Mouse (Mus musculus) bone marrow, adult 2 months (tissue): ENCODE data around the gene Mtss1l. TPM values are rescaled to one million over a fixed set of nuclear protein-coding genes. Genes with fewer than 3 reads are reported as not detected.

Source experiments
- H3K27ac ChIP-seq: fragments of 200-500 bp; 2 replicates; pipeline ENCODE4 v1.5.1; 2012; ENCODE audit warnings: low read depth, mild to moderate bottlenecking, control low read depth, inconsistent platforms, low read length; ENCODE audit not compliant: control insufficient read depth, poor library complexity, insufficient read depth
- H3K4me1 ChIP-seq: fragments of 200-500 bp; 2 replicates; pipeline ENCODE4 v1.6.1; 2011; ENCODE audit warnings: low read length; ENCODE audit not compliant: control insufficient read depth, insufficient read depth
- H3K4me3 ChIP-seq: fragments of 200-500 bp; replicated peaks from 2 replicates; pipeline ENCODE3; 2011; ENCODE audit warnings: mild to moderate bottlenecking, low read depth, low read length, control low read depth; ENCODE audit not compliant: control insufficient read depth
- CTCF ChIP-seq: fragments of 200-500 bp; IDR thresholded peaks from 2 replicates; pipeline ENCODE4 v1.5.1; 2011; ENCODE audit warnings: low read length, control low read depth; ENCODE audit not compliant: control insufficient read depth, insufficient read depth
- POLR2A ChIP-seq: fragments of 200-500 bp; IDR thresholded peaks from 2 replicates; pipeline ENCODE4 v1.6.1; 2011; ENCODE audit warnings: low read depth, mild to moderate bottlenecking, control low read depth, low read length, borderline replicate concordance; ENCODE audit not compliant: control insufficient read depth
- whole genome bisulfite sequencing: fragments of 180-500 bp; shearing (Covaris S2); methylation state at CpG from one replicate; pipeline ENCODE4 v1.1.7; 2018; 5-methylcytosine and 5-hydroxymethylcytosine counted together
- polyA plus RNA-seq: library from polyadenylated mRNA; stranded (reverse); fragments of >200 nt; gene quantifications from 2 replicates; pipeline ENCODE4 v1.2.4, GENCODE M21; 2011; ENCODE audit warnings: low replicate concordance; ENCODE audit not compliant: missing spikeins, insufficient read depth, insufficient read length

The Mtss1l gene
- polyA plus RNA-seq: 5.8 and 7.6 TPM in 2 replicates

DNA sequence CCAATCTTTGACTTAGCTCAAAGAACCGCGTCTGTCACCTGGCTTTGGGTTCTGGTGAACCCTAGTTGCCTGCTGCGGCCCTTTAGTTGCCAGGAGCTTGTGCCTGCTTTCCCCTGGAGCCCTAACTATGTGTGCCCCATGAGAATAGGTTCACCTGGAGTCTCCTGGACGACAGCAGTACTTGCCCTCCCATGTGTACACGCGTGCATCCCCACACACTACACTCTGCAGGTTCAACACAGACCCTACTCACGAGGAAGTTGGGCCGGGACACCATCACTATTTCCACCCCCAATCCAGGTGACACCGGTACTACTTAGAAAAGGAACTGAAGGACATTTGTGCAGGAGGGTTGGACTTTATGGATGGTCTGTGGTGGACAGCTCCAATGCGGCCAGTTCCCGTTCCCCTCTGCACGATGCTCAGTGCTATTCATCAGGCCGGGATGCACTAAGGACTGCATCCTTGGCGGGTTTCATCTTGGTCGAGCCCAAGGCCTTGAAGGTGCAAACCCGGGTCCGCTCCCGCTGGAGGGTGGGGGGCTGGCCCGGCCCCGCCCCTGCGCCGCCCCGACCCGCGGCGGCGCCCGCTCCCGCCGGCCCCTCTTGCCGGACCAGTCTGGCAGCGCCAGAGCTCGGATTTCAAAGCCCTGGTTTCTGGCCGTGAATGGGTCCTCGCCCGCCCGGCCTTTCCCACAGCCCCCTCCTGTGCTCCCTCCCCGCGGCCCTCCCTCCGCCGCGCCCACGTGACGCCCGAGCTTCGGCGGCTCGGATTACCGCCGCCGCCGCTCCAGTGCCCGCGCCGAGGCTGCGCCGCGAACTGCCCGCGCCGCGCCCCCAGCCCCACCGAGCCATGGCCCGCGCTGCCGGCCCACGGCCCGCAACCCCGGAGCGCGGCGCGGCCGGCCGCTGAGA, at the start of gene Mtss1l:
Mtss1l (plus strand) TSS at position 792 of the 914 bp plus-strand sequence.
- 9% methylated on average over 75 of the region's 75 CpGs for WGBS
- no peaks in the 10 kb centered on the region for H3K4me1 ChIP-seq
- peak within 1 kb of the TSS; percentile 21; the same call in 1 of the 2 replicates for H3K27ac ChIP-seq

DNA sequence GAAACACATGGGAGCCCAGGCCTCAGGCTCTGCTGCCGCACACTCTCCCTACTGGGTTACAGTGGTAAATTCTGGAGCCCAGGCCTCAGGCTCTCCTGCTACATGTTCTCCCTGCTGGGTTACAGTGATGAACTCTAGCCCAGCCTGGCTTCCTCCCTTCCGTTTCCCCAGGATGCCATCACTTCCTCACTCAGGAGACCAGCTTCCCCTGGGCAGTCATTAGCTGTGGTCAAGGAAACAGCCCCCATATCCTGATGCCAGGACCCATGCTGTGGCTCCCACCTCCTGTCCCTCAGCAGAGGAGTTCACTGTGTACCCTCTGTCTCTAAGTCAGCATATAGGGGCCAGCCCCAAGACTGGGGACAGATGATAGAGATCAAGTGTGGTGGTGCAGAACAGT, 49.1 kb upstream of the Mtss1l start:
- Histone ChIP-seq H3K4me1 (no peaks in the 10 kb centered on the region), H3K4me3 (no peak overlapping the region), H3K27ac (no peak overlapping the region)
- WGBS: 62% methylated on average over 2 of the region's 2 CpGs
- no peak for TF ChIP-seq CTCF
- no peak for TF ChIP-seq POLR2A

More for the DNA sequence above, at the start of gene Mtss1l:
- H3K4me3 ChIP-seq: peak within 1 kb of the TSS; percentile 34
- TF ChIP-seq POLR2A: no peak
- no peak for TF ChIP-seq CTCF

- TF ChIP-seq POLR2A: no peak
- Histone ChIP-seq H3K4me3 (no peak overlapping the region), H3K4me1 (no peaks in the 10 kb centered on the region), H3K27ac (no peak overlapping the region)
- WGBS: 75% methylated on average over 2 of the region's 2 CpGs
Observed at GRCm38 (mm10) chr8:110673168-110673567, 48.1 kb upstream of the Mtss1l start.

- Histone ChIP-seq H3K4me1 (no peaks in the 10 kb centered on the region), H3K4me3 (no peak overlapping the region), H3K27ac (no peak overlapping the region)
- 81% methylated on average over 1 of the region's 1 CpGs for WGBS
- no peak for TF ChIP-seq CTCF
- TF ChIP-seq POLR2A: no peak
Observed at GRCm38 (mm10) chr8:110674589-110674988, 46.7 kb upstream of the Mtss1l start.

- Histone ChIP-seq H3K4me3 (no peak overlapping the region), H3K27ac (no peak overlapping the region), H3K4me1 (no peaks in the 10 kb centered on the region)
- WGBS: 82% methylated on average over 5 of the region's 5 CpGs
- TF ChIP-seq POLR2A (no peak), CTCF (no peak)
Observed at GRCm38 (mm10) chr8:110676702-110677101, 44.6 kb upstream of the Mtss1l start.

DNA sequence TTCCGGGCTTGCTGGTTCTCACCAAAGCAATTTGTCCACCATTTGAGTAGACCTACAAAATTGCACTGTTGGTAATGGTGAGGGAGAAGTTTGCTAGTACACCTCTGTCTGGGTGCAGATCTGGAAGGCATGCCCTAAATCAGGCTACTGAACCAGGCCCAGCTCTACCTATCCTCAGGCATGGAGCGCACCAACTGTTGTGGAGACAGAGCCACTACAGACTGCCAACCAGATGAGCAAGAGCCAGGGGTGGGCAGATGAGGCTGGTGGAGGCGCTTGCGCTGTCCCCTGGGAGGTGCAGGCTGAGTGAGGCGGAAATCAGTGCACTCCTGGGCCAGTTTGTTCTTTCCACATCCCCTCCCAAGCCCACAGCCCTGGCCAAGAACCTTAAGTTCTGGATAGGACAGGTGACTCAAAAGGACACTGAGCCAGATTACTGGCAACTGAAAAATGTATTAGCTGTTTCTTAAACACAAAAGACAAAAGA, 44.1 kb upstream of the Mtss1l start:
- Histone ChIP-seq H3K27ac (no peak overlapping the region), H3K4me3 (no peak overlapping the region), H3K4me1 (no peaks in the 10 kb centered on the region)
- WGBS: 86% methylated on average over 5 of the region's 5 CpGs
- no peak for TF ChIP-seq POLR2A
- no peak for TF ChIP-seq CTCF

DNA sequence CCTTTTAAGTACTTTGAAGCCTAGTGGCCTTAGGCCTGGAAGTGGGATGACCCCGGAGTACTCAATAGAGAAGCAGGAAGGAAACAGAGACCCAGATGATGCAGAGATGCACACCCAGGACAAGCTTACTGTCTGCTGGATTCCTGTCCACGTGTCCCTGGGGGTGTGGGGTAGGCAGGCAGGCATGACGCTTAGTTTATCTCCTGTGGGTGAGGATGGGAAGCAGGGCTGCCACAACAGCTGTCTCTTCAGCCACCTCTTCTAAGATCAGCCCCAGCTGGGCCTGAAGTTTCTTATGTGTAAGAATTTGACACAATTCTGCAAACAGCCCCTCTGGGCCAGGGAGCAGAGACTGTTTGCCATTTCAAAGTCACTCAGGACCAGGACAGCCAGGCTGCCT, 42.3 kb upstream of the Mtss1l start:
- WGBS: 75% methylated on average over 3 of the region's 3 CpGs
- Histone ChIP-seq H3K4me1 (no peaks in the 10 kb centered on the region), H3K27ac (no peak overlapping the region), H3K4me3 (no peak overlapping the region)
- TF ChIP-seq POLR2A (no peak), CTCF (no peak)

DNA sequence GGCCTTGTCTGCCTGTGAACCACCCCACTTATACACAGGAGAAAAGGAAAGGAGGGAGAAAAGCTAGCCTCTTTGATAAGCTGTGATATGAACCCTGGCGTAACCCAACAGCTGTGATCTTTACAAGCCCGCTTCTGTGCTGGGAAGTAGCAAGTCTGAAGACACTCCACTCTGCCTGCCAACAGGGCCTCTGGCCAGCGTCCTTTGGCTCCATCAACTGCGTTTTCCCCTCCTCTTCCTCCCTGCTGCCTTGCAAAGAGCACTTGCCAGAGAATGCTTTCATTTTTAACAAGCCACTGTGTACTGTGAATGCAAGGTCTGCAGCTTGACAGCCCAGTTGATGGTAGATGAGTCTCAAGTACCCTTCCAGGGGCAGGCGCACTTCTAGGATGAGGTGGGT, 33.5 kb upstream of the Mtss1l start:
- Histone ChIP-seq H3K27ac (no peak overlapping the region), H3K4me1 (no peaks in the 10 kb centered on the region; the same call in 1 of the 2 replicates), H3K4me3 (no peak overlapping the region)
- TF ChIP-seq POLR2A: no peak
- no peak for TF ChIP-seq CTCF
- WGBS: 88% methylated on average over 5 of the region's 5 CpGs
